ENCODE assay signal across 24 mouse cellular contexts in genomic region chr1:171192283-171192682, GRCm38 (mm10). TPM values are rescaled to one million over a fixed set of nuclear protein-coding genes. Genes with fewer than 3 reads are reported as not detected.
DNase-seq lines count a peak whose midpoint lies in the region; ATAC-seq and TF ChIP-seq lines count a peak whose summit lies in the region.
"Had no signal": no experiment of that assay in that cellular context is flagged by ENCODE, and none has a peak within 500 bp of the region (broad histone marks: within the 10 kb centered on the region; RNA-seq: fewer than 3 reads in every experiment).

No protein-coding gene starts in this region.

- peak overlapping the region; percentile 42; the same call in 1 of the 2 replicates for H3K4me3 ChIP-seq in heart, adult 2 months
- peak overlapping the region; percentile 26; the same call in 1 of the 2 replicates for H3K4me3 ChIP-seq in layer of hippocampus, adult 2 months
- H3K4me3 ChIP-seq in midbrain, embryonic 12.5 days = no peak overlapping the region
- H3K4me3 ChIP-seq in neural tube, embryonic 15.5 days (replicated peaks) = no peak overlapping the region
- H3K4me3 ChIP-seq: stomach, embryonic 15.5 days had no signal

- no peaks in the 10 kb centered on the region for H3K9me3 ChIP-seq in midbrain, embryonic 12.5 days
- no peaks in the 10 kb centered on the region for H3K9me3 ChIP-seq in neural tube, embryonic 15.5 days (replicated peaks)
- H3K9me3 ChIP-seq: embryonic facial prominence, embryonic 15.5 days; heart, embryonic 13.5 days; stomach, embryonic 15.5 days had no signal

- no peaks in the 10 kb centered on the region for H3K36me3 ChIP-seq in heart, adult 2 months (ENCODE audit: control insufficient read depth, insufficient read depth, low read length)
- H3K36me3 ChIP-seq in midbrain, embryonic 12.5 days = no peaks in the 10 kb centered on the region
- no peaks in the 10 kb centered on the region for H3K36me3 ChIP-seq in neural tube, embryonic 15.5 days
- H3K36me3 ChIP-seq: embryonic facial prominence, embryonic 15.5 days; heart, embryonic 13.5 days; stomach, embryonic 15.5 days had no signal

- TF ChIP-seq EP300 in heart, adult 2 months (IDR thresholded peaks at IDR 0.05; ENCODE audit: insufficient read depth, low read depth, low read length) = no peak

- intact Hi-C loops in heart, adult 2 months (cut with DNase I) = loop anchor here (2.0 kb wide), 1 partner anchor 27 kb away; no protein-coding TSS in a partner anchor

- WGBS in heart, adult 2 months = 59% methylated on average over 10 of the region's 10 CpGs
- WGBS in midbrain, embryonic 12.5 days = 48% methylated on average over 10 of the region's 10 CpGs
- WGBS in neural tube, embryonic 15.5 days = 50% methylated on average over 10 of the region's 10 CpGs

- no peak overlapping the region for H3K9ac ChIP-seq in heart, adult 2 months (ENCODE audit: low read depth, low read length)
- no peak overlapping the region for H3K9ac ChIP-seq in midbrain, embryonic 12.5 days (replicated peaks)
- H3K9ac ChIP-seq in neural tube, embryonic 15.5 days (replicated peaks) = no peak overlapping the region
- H3K9ac ChIP-seq: liver, postnatal 0 days; stomach, embryonic 15.5 days had no signal

- H3K79me2 ChIP-seq in heart, adult 2 months (replicated peaks; ENCODE audit: control insufficient read depth, insufficient read depth, low read length) = peaks cover 3% of the 10 kb centered on the region; the same call in 1 of the 2 replicates

- 0 out of 2 replicates have a peak, but pooled peaks cover 1% of the 10 kb centered on the region for H3K27me3 ChIP-seq in heart, adult 2 months (ENCODE audit: control insufficient read depth, insufficient read depth, low read length)
- peaks cover 39% of the 10 kb centered on the region for H3K27me3 ChIP-seq in midbrain, embryonic 12.5 days
- peaks cover 28% of the 10 kb centered on the region for H3K27me3 ChIP-seq in neural tube, embryonic 15.5 days (replicated peaks)
- H3K27me3 ChIP-seq: Patski had no signal

- H3K27ac ChIP-seq in heart, adult 2 months = peak overlapping the region; percentile 69; the same call in 1 of the 2 replicates
- no peak overlapping the region for H3K27ac ChIP-seq in layer of hippocampus, adult 2 months
- H3K27ac ChIP-seq in midbrain, embryonic 12.5 days (replicated peaks) = 0 out of 2 replicates have a peak overlapping the region, but pooled peaks have one; percentile 66
- 0 out of 2 replicates have a peak overlapping the region, but pooled peaks have one; percentile 23 for H3K27ac ChIP-seq in neural tube, embryonic 15.5 days (replicated peaks)
- H3K27ac ChIP-seq: embryonic facial prominence, embryonic 15.5 days; stomach, embryonic 15.5 days had no signal

- peak overlapping the region; percentile 52; the same call in 1 of the 2 replicates for H3K4me2 ChIP-seq in midbrain, embryonic 12.5 days (replicated peaks)
- peak overlapping the region; percentile 99 for H3K4me2 ChIP-seq in neural tube, embryonic 15.5 days

- no peak for TF ChIP-seq CTCF in heart, adult 2 months (IDR thresholded peaks at IDR 0.05)
- no peak for TF ChIP-seq CTCF in layer of hippocampus, adult 2 months (conservative IDR thresholded peaks at IDR 0.05)

- no peak for ATAC-seq in midbrain, embryonic 12.5 days (ENCODE audit: low FRiP score, low read depth)
- no peak for ATAC-seq in neural tube, embryonic 15.5 days (ENCODE audit: low FRiP score)
- ATAC-seq: activated CD4-positive, CD25-positive, alpha-beta regulatory T cell, adult 4 months; liver, postnatal 0 days had no signal

- DNase-seq in heart, adult 2 months = no peak
- DNase-seq in heart, adult 18-20 months = no peak
- no peak for DNase-seq in layer of hippocampus, adult 2 months (ENCODE audit: low spot score in 2 of 2)
- DNase-seq in layer of hippocampus, adult 8-10 months (ENCODE audit: low spot score in 2 of 2) = no peak
- no peak for DNase-seq in spleen, postnatal 4 days (ENCODE audit: low spot score in 2 of 2)
- DNase-seq: cerebellum, postnatal 14 days; gastrocnemius, postnatal 25 days; kidney, adult 11 months; kidney, postnatal 25 days; liver; liver, postnatal 0 days; lung, postnatal 14 days had no signal

- TF ChIP-seq POLR2A in heart, adult 2 months (IDR thresholded peaks at IDR 0.05; ENCODE audit: insufficient read depth, low read depth, low read length) = no peak

- peaks cover 15% of the 10 kb centered on the region for H3K4me1 ChIP-seq in heart, adult 2 months (ENCODE audit: control insufficient read depth, insufficient read depth, low read length)
- peaks cover 51% of the 10 kb centered on the region for H3K4me1 ChIP-seq in midbrain, embryonic 12.5 days
- peaks cover 58% of the 10 kb centered on the region for H3K4me1 ChIP-seq in neural tube, embryonic 15.5 days

RNA-seq across cellular contexts. Expression of gene Pcp4l1, which starts 3.8 kb away (rescaled TPM):
- total RNA-seq in heart, adult 2 months (2021) = 100 to 1,000 TPM; 255 to 283 TPM
- polyA plus RNA-seq in heart, adult 2 months (2012; rRNA removed) = 165 and 190 TPM in 2 replicates
- 100 to 1,000 TPM; 196 to 272 TPM for total RNA-seq in heart, adult 18-20 months (2021)
- total RNA-seq in layer of hippocampus, adult 2 months (2021) = 10 to 100 TPM; 40.4 to 40.9 TPM
- total RNA-seq in layer of hippocampus, adult 8-10 months (2022) = 10 to 100 TPM; 42.4 to 47.5 (median 44.4) TPM
- polyA plus RNA-seq in midbrain, embryonic 12.5 days (2016; fragmentation: Nextera tagmentation; extraction: Ambion mirVana) = 20.4 and 20.8 TPM in 2 replicates
- polyA plus RNA-seq in neural tube, embryonic 15.5 days (2015; fragmentation: Nextera tagmentation; extraction: Ambion mirVana) = 34.0 and 39.1 TPM in 2 replicates
- polyA plus RNA-seq: activated CD4-positive, CD25-positive, alpha-beta regulatory T cell, adult 4 months had no signal

RNA-seq across cellular contexts. Expression of gene Nr1i3, which starts 21.5 kb away (rescaled TPM):
- total RNA-seq in heart, adult 2 months (2021) = not detected
- 0.12 TPM in 1 of 2 replicates, not detected in the other for polyA plus RNA-seq in heart, adult 2 months (2012; rRNA removed)
- total RNA-seq in heart, adult 18-20 months (2021) = not detected
- total RNA-seq in layer of hippocampus, adult 2 months (2021) = under 1 TPM in 1 of 2 experiments, not detected in 1; 0.15 TPM
- under 1 TPM in 2 of 4 experiments, not detected in 2; 0.10 to 0.36 TPM for total RNA-seq in layer of hippocampus, adult 8-10 months (2022)
- polyA plus RNA-seq in midbrain, embryonic 12.5 days (2016; fragmentation: Nextera tagmentation; extraction: Ambion mirVana) = 0.11 and 0.47 TPM in 2 replicates
- 0.38 and 0.52 TPM in 2 replicates for polyA plus RNA-seq in neural tube, embryonic 15.5 days (2015; fragmentation: Nextera tagmentation; extraction: Ambion mirVana)
- total RNA-seq: gastrocnemius, postnatal 25 days had no signal

RNA-seq across cellular contexts. Expression of gene Tomm40l, which starts 30.0 kb away (rescaled TPM):
- total RNA-seq in heart, adult 2 months (2021) = 10 to 100 TPM; 79.8 to 81.6 TPM
- polyA plus RNA-seq in heart, adult 2 months (2012; rRNA removed) = 63.9 and 83.2 TPM in 2 replicates
- 10 to 100 TPM; 89.6 to 92.9 TPM for total RNA-seq in heart, adult 18-20 months (2021)
- 10 to 100 TPM; 70.8 to 76.7 TPM for total RNA-seq in layer of hippocampus, adult 2 months (2021)
- 10 to 100 TPM; 69.3 to 85.0 (median 74.9) TPM for total RNA-seq in layer of hippocampus, adult 8-10 months (2022)
- 28.5 and 33.4 TPM in 2 replicates for polyA plus RNA-seq in midbrain, embryonic 12.5 days (2016; fragmentation: Nextera tagmentation; extraction: Ambion mirVana)
- polyA plus RNA-seq in neural tube, embryonic 15.5 days (2015; fragmentation: Nextera tagmentation; extraction: Ambion mirVana) = 51.0 and 60.0 TPM in 2 replicates

RNA-seq across cellular contexts. Expression of gene Apoa2, which starts 32.6 kb away (rescaled TPM):
- 1 to 10 TPM; 2.1 to 2.2 TPM for total RNA-seq in heart, adult 2 months (2021)
- polyA plus RNA-seq in heart, adult 2 months (2012; rRNA removed) = 3.9 and 15.3 TPM in 2 replicates
- total RNA-seq in heart, adult 18-20 months (2021) = 1 to 10 TPM; 2.0 to 2.7 TPM
- 1 to 10 TPM; 1.2 to 1.9 TPM for total RNA-seq in layer of hippocampus, adult 2 months (2021)
- 1 to 10 TPM; 1.9 to 3.1 (median 2.5) TPM for total RNA-seq in layer of hippocampus, adult 8-10 months (2022)
- polyA plus RNA-seq in midbrain, embryonic 12.5 days (2016; fragmentation: Nextera tagmentation; extraction: Ambion mirVana) = 2.9 and 6.6 TPM in 2 replicates
- 11.1 and 12.9 TPM in 2 replicates for polyA plus RNA-seq in neural tube, embryonic 15.5 days (2015; fragmentation: Nextera tagmentation; extraction: Ambion mirVana)
- total RNA-seq: gastrocnemius, postnatal 25 days; hematopoietic stem cell, adult 5-6 weeks had no signal
- polyA plus RNA-seq: activated CD4-positive, CD25-positive, alpha-beta regulatory T cell, adult 4 months; C2C12; Patski; small intestine, adult 2 months had no signal

RNA-seq across cellular contexts. Expression of gene Mpz, which starts 41.8 kb away (rescaled TPM):
- under 1 TPM in 1 of 2 experiments, not detected in 1; 0.39 TPM for total RNA-seq in heart, adult 2 months (2021)
- polyA plus RNA-seq in heart, adult 2 months (2012; rRNA removed) = 3.2 and 8.0 TPM in 2 replicates
- under 1 TPM; 0.55 to 0.75 TPM for total RNA-seq in heart, adult 18-20 months (2021)
- total RNA-seq in layer of hippocampus, adult 2 months (2021) = not detected
- total RNA-seq in layer of hippocampus, adult 8-10 months (2022) = not detected
- polyA plus RNA-seq in midbrain, embryonic 12.5 days (2016; fragmentation: Nextera tagmentation; extraction: Ambion mirVana) = 0.33 and 0.94 TPM in 2 replicates
- polyA plus RNA-seq in neural tube, embryonic 15.5 days (2015; fragmentation: Nextera tagmentation; extraction: Ambion mirVana) = 8.8 and 11.0 TPM in 2 replicates
- total RNA-seq: hematopoietic stem cell, adult 5-6 weeks; layer of hippocampus, postnatal 14 days; left cerebral cortex, postnatal 25 days had no signal
- polyA plus RNA-seq: activated CD4-positive, CD25-positive, alpha-beta regulatory T cell, adult 4 months had no signal

Comparison
In these comparisons a context has a peak if more than half of its experiments do, and no peak if none do; other contexts are left out.
1. H3K4me3 ChIP-seq: peak in heart, adult 2 months (single experiment) and layer of hippocampus, adult 2 months (single experiment); none in midbrain, embryonic 12.5 days (single experiment) and neural tube, embryonic 15.5 days (single experiment).
2. RNA of gene Pcp4l1, which starts 3.8 kb away (total RNA-seq): 255 to 283 TPM in heart, adult 2 months and 196 to 272 TPM in heart, adult 18-20 months; 42.4 to 47.5 TPM in layer of hippocampus, adult 8-10 months and 40.4 to 40.9 TPM in layer of hippocampus, adult 2 months; every median in the first group is over 4 times any median in the second.